Mouse (Mus musculus): ENCODE measurements around the gene Phb2. TPM values are rescaled to one million over a fixed set of nuclear protein-coding genes. Genes with fewer than 3 reads are reported as not detected.

Phb2 gene
- polyA plus RNA-seq, 1 experiment = 115 TPM

GRCm38 (mm10) chr6:124729850-124730705, 17.9 kb downstream of the Phb2 start:
- TF ChIP-seq CTCF (IDR thresholded peaks at IDR 0.05; ENCODE audit: borderline replicate concordance, insufficient read depth, low read depth, low read length) (no peak), POLR2A (IDR thresholded peaks at IDR 0.05; ENCODE audit: borderline replicate concordance, insufficient read depth, low read length) (no peak)
- H3K27ac ChIP-seq (ENCODE audit: insufficient read depth, low read length) = no peak overlapping the region
- H3K4me1 ChIP-seq (ENCODE audit: control insufficient read depth, insufficient read depth, low read length) = no peaks in the 10 kb centered on the region
- no peak for DNase-seq
- H3K4me3 ChIP-seq (replicated peaks; ENCODE audit: insufficient read depth, low read depth, low read length) = no peak overlapping the region
- 84% methylated on average over 8 of the region's 8 CpGs for WGBS
- no peaks in the 10 kb centered on the region for H3K27me3 ChIP-seq (ENCODE audit: control insufficient read depth, insufficient read depth, low read length)

DNA sequence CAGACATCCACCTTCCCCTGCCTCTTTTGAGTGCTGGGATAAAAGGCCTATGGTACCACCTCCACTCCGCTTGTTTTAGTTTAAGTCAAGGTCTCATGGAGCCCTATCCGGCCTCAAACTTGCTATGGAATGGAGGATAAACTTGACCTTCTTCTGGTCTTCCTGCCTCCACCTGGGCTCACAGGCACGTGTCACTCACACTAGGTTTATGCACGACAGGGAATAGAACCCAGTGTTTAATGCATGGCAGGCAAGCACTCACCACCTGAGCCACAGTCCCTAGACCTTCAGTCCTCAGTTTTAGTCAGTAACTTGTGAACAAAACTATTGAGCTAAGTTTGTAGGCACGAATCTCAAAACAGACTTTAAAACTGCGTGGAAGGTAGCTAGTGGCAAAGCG, 18.9 kb downstream of the Phb2 start:
- H3K27me3 ChIP-seq (ENCODE audit: control insufficient read depth, insufficient read depth, low read length) = no peaks in the 10 kb centered on the region
- DNase-seq = no peak
- H3K27ac ChIP-seq (ENCODE audit: insufficient read depth, low read length) = no peak overlapping the region
- TF ChIP-seq CTCF (IDR thresholded peaks at IDR 0.05; ENCODE audit: borderline replicate concordance, insufficient read depth, low read depth, low read length) = no peak
- TF ChIP-seq POLR2A (IDR thresholded peaks at IDR 0.05; ENCODE audit: borderline replicate concordance, insufficient read depth, low read length) = no peak
- 85% methylated on average over 7 of the region's 7 CpGs for WGBS
- no peak overlapping the region for H3K4me3 ChIP-seq (replicated peaks; ENCODE audit: insufficient read depth, low read depth, low read length)
- H3K4me1 ChIP-seq (ENCODE audit: control insufficient read depth, insufficient read depth, low read length) = no peaks in the 10 kb centered on the region

DNA sequence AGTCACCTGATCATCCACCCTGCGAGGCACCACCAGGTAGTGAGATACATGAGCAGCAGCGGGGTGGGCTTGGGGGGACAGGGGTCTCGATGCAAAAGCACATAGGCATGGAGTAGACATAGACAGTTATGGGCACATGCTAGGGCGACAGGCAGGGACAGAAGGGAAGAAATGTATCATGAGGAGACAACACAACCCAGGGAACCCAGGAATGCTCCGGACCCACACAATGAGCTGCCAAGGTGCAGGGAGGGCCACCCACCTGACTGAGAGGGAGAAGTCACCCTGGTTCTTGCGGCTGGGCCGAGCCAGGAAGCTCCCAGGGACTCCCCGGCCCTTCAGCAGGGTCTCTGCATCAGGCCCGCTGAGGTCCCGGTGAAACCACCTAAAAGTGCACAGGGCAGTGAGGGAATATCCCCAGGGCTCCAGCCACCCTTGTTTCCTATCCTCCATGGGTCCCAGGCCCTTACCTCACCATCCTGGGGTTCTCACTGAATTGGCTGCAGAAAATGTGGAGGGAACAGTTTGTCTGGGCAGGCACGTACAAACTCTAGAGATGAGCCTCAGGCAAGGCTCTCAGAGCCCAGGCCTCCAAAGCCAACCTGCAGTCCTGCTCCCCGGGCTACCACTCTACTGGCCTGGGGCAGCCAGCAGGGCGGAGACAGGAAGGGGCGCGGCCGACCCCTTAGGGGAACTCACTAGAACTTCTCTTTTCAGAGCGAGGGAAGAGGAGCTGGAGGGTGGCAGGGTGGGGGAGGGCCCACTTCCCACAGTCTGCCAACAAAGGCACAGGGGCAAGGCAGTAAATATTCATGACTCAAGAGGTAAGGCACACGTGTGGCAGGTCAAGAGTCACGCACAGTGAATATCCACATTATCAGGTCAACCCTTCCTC, 20.6 kb downstream of the Phb2 start:
- TF ChIP-seq CTCF (IDR thresholded peaks at IDR 0.05; ENCODE audit: borderline replicate concordance, insufficient read depth, low read depth, low read length) (no peak), POLR2A (IDR thresholded peaks at IDR 0.05; ENCODE audit: borderline replicate concordance, insufficient read depth, low read length) (no peak)
- Histone ChIP-seq H3K4me3 (replicated peaks; ENCODE audit: insufficient read depth, low read depth, low read length) (no peak overlapping the region), H3K27ac (ENCODE audit: insufficient read depth, low read length) (no peak overlapping the region), H3K4me1 (ENCODE audit: control insufficient read depth, insufficient read depth, low read length) (no peaks in the 10 kb centered on the region), H3K27me3 (ENCODE audit: control insufficient read depth, insufficient read depth, low read length) (no peaks in the 10 kb centered on the region)
- no peak for DNase-seq
- WGBS = 56% methylated on average over 19 of the region's 19 CpGs

GRCm38 (mm10) chr6:124734417-124734816, 22.3 kb downstream of the Phb2 start:
- H3K27me3 ChIP-seq (ENCODE audit: control insufficient read depth, insufficient read depth, low read length) = no peaks in the 10 kb centered on the region
- H3K4me3 ChIP-seq (replicated peaks; ENCODE audit: insufficient read depth, low read depth, low read length) = no peak overlapping the region
- DNase-seq = no peak
- H3K27ac ChIP-seq (ENCODE audit: insufficient read depth, low read length) = no peak overlapping the region
- 95% methylated on average over 3 of the region's 3 CpGs for WGBS
- TF ChIP-seq CTCF (IDR thresholded peaks at IDR 0.05; ENCODE audit: borderline replicate concordance, insufficient read depth, low read depth, low read length) (no peak), POLR2A (IDR thresholded peaks at IDR 0.05; ENCODE audit: borderline replicate concordance, insufficient read depth, low read length) (no peak)
- no peaks in the 10 kb centered on the region for H3K4me1 ChIP-seq (ENCODE audit: control insufficient read depth, insufficient read depth, low read length)

- Histone ChIP-seq H3K27me3 (ENCODE audit: control insufficient read depth, insufficient read depth, low read length) (no peaks in the 10 kb centered on the region), H3K4me1 (ENCODE audit: control insufficient read depth, insufficient read depth, low read length) (0 out of 2 replicates have a peak, but pooled peaks cover 4% of the 10 kb centered on the region), H3K4me3 (replicated peaks; ENCODE audit: insufficient read depth, low read depth, low read length) (no peak overlapping the region), H3K27ac (ENCODE audit: insufficient read depth, low read length) (no peak overlapping the region)
- no peak for DNase-seq
- TF ChIP-seq POLR2A (IDR thresholded peaks at IDR 0.05; ENCODE audit: borderline replicate concordance, insufficient read depth, low read length) (no peak), CTCF (IDR thresholded peaks at IDR 0.05; ENCODE audit: borderline replicate concordance, insufficient read depth, low read depth, low read length) (no peak)
- 82% methylated on average over 11 of the region's 11 CpGs for WGBS
Observed at GRCm38 (mm10) chr6:124737040-124737439, 24.9 kb downstream of the Phb2 start.

DNA sequence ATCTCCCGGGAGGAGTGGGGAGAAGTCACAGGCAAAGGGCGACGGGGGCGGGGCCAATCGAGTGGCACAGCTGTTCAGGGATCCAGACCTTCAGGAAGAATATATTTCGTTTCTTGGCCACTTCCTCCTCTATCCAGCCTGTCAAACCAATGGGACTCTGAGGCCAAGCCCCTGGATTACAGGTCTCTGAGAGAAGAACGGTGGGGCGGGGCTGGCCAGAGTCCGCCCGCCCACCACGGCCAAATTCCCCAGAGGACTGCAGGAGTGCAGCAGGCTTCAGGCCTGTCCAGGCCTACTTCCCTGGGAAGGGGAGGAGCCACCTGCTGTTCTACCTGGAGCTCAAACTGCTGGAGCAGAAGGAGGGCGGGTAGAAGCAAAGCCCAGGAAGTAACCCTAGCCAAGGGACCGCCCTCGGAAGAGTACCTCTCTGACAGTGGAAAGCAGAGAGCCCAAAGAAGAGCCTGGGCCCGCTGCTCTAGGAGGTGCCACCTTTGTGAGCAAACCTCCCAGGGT, 26.4 kb downstream of the Phb2 start, which contains the start of gene Ptpn6:
Ptpn6 (minus strand) TSS at position 204 of the 513 bp plus-strand sequence.
- WGBS = 42% methylated on average over 15 of the region's 15 CpGs
- H3K27ac ChIP-seq (ENCODE audit: insufficient read depth, low read length) = no peak within 1 kb of the TSS
- no peak within 1 kb of the TSS for H3K4me3 ChIP-seq (replicated peaks; ENCODE audit: insufficient read depth, low read depth, low read length)
- H3K27me3 ChIP-seq (ENCODE audit: control insufficient read depth, insufficient read depth, low read length) = no peaks in the 10 kb centered on the region
- peak in 1 of 2 experiments; percentile 21 for DNase-seq
- TF ChIP-seq POLR2A (IDR thresholded peaks at IDR 0.05; ENCODE audit: borderline replicate concordance, insufficient read depth, low read length) (no peak), CTCF (IDR thresholded peaks at IDR 0.05; ENCODE audit: borderline replicate concordance, insufficient read depth, low read depth, low read length) (no peak)
- H3K4me1 ChIP-seq (ENCODE audit: control insufficient read depth, insufficient read depth, low read length) = 0 out of 2 replicates have a peak, but pooled peaks cover 8% of the 10 kb centered on the region

DNA sequence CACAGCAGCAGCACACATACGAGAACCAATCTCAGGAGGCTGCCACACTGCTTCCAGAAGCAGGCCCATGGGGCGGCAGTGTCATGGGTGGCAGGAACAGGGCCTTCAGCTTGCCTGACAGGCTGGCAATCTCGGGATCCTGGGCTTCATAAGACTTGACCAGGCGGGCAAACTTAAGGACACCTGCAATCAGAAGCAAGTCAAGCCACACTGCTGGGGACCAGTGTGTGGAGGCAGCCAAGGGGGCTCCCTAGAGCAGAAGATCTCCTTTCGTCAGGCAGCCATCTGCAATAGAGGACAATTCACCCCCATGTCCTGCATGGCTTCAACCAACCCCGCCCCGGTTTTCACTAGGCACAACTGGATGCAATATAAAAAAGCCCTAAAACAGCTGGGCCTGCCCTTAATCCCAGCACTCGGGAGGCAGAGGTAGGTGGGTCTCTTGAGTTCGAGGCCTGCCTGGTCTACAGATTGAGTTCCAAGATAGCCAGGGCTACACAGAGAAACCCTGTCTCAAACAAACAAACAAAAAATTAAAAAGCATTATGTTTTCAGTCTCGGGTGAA, 27.2 kb downstream of the Phb2 start:
- Histone ChIP-seq H3K4me3 (replicated peaks; ENCODE audit: insufficient read depth, low read depth, low read length) (no peak overlapping the region), H3K27me3 (ENCODE audit: control insufficient read depth, insufficient read depth, low read length) (no peaks in the 10 kb centered on the region), H3K4me1 (ENCODE audit: control insufficient read depth, insufficient read depth, low read length) (peaks cover 8% of the 10 kb centered on the region; the same call in 1 of the 2 replicates), H3K27ac (ENCODE audit: insufficient read depth, low read length) (no peak overlapping the region)
- DNase-seq = no peak
- no peak for TF ChIP-seq POLR2A (IDR thresholded peaks at IDR 0.05; ENCODE audit: borderline replicate concordance, insufficient read depth, low read length)
- TF ChIP-seq CTCF (IDR thresholded peaks at IDR 0.05; ENCODE audit: borderline replicate concordance, insufficient read depth, low read depth, low read length) = no peak
- 83% methylated on average over 10 of the region's 10 CpGs for WGBS

Data from cerebellum, adult 2 months (tissue).